In the genomic region with DNA sequence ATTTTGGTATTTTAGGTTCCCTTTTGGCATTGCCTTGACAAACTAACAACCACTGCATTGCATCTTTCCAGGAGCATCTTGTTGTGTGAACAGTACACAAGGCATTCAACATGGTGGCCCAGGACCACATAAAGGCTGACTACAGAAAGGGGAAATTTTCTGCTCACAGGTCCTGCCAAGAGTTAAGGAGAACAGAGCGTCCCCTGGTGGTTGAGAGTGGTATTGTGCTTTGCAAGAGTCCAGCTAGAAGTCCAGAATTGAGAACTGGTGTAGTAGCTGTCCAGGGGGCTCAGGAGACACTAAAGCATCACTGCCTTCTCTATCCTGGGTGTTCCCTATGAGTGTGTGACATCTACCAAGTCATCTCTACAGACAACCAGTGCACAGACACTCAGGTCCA, we compare ENCODE assay signal across 8 mouse cellular contexts. TPM values are rescaled to one million over a fixed set of nuclear protein-coding genes. Genes with fewer than 3 reads are reported as not detected.
DNase-seq lines count a peak whose midpoint lies in the region; ATAC-seq and TF ChIP-seq lines count a peak whose summit lies in the region.

No protein-coding gene starts in this region.

- DNase-seq in forebrain, postnatal 0 days: peak; percentile 3
- peak; percentile 29 for DNase-seq in ovary, postnatal 14 days (ENCODE audit: low spot score)
- no peak for DNase-seq in ovary, postnatal 10 days (ENCODE audit: low spot score)
- peak; percentile 16 to 24 for DNase-seq in adrenal gland, postnatal 4 days (ENCODE audit: low spot score in 2 of 2)
- DNase-seq in embryonic facial prominence, embryonic 14.5 days (ENCODE audit: low spot score): no peak
- DNase-seq in left cerebral cortex, adult 2 months (ENCODE audit: extremely low spot score in 1 of 2, low spot score in 2 of 2): peak; percentile 12 to 36

- H3K4me1 ChIP-seq in forebrain, postnatal 0 days (ENCODE audit: insufficient read depth): no peaks in the 10 kb centered on the region
- H3K4me1 ChIP-seq in forebrain, embryonic 16.5 days (replicated peaks; ENCODE audit: control insufficient read depth, insufficient read depth, low read length): no peaks in the 10 kb centered on the region
- peaks cover 2% of the 10 kb centered on the region; the same call in 1 of the 2 replicates for H3K4me1 ChIP-seq in embryonic facial prominence, embryonic 14.5 days (ENCODE audit: control insufficient read depth, insufficient read depth, low read length)
- no peaks in the 10 kb centered on the region for H3K4me1 ChIP-seq in small intestine, adult 2 months (ENCODE audit: control insufficient read depth, insufficient read depth, insufficient read length, low read length)

- no peak for ATAC-seq in forebrain, postnatal 0 days
- no peak for ATAC-seq in forebrain, embryonic 16.5 days
- no peak for ATAC-seq in embryonic facial prominence, embryonic 14.5 days (ENCODE audit: low read depth)

- H3K27me3 ChIP-seq in forebrain, postnatal 0 days (ENCODE audit: insufficient read depth, low read length): no peaks in the 10 kb centered on the region
- no peaks in the 10 kb centered on the region for H3K27me3 ChIP-seq in forebrain, embryonic 16.5 days (replicated peaks; ENCODE audit: control insufficient read depth, insufficient read depth, low read length)
- H3K27me3 ChIP-seq in embryonic facial prominence, embryonic 14.5 days (replicated peaks; ENCODE audit: control insufficient read depth, insufficient read depth, low read length): no peaks in the 10 kb centered on the region
- no peaks in the 10 kb centered on the region for H3K27me3 ChIP-seq in small intestine, adult 2 months (ENCODE audit: control insufficient read depth, insufficient read depth, low read length)

- no peak overlapping the region for H3K4me2 ChIP-seq in forebrain, postnatal 0 days (ENCODE audit: low read depth)
- H3K4me2 ChIP-seq in forebrain, embryonic 16.5 days (ENCODE audit: low read length): no peak overlapping the region
- H3K4me2 ChIP-seq in embryonic facial prominence, embryonic 14.5 days (ENCODE audit: low read depth, low read length): no peak overlapping the region

- no peaks in the 10 kb centered on the region for H3K9me3 ChIP-seq in forebrain, postnatal 0 days (ENCODE audit: low read length)
- H3K9me3 ChIP-seq in forebrain, embryonic 16.5 days (ENCODE audit: control insufficient read depth, low read length): no peaks in the 10 kb centered on the region
- no peaks in the 10 kb centered on the region for H3K9me3 ChIP-seq in embryonic facial prominence, embryonic 14.5 days (ENCODE audit: control insufficient read depth, low read length)

- H3K9ac ChIP-seq in forebrain, postnatal 0 days: no peak overlapping the region
- no peak overlapping the region for H3K9ac ChIP-seq in forebrain, embryonic 16.5 days (replicated peaks; ENCODE audit: low read depth, low read length)
- H3K9ac ChIP-seq in embryonic facial prominence, embryonic 14.5 days (ENCODE audit: low read depth, low read length): no peak overlapping the region

- peak; percentile 68 for TF ChIP-seq CTCF in forebrain, postnatal 0 days (IDR thresholded peaks at IDR 0.05; ENCODE audit: low read depth)
- TF ChIP-seq CTCF in left cerebral cortex, adult 2 months (IDR thresholded peaks at IDR 0.05): peak; percentile 82
- peak; percentile 52; the same call in 1 of the 2 replicates for TF ChIP-seq CTCF in small intestine, adult 2 months (IDR thresholded peaks at IDR 0.05; ENCODE audit: extremely low read depth, insufficient read length, insufficient replicate concordance, low read depth, low read length)

- H3K4me3 ChIP-seq in forebrain, postnatal 0 days (ENCODE audit: low read depth, low read length): no peak overlapping the region
- no peak overlapping the region for H3K4me3 ChIP-seq in forebrain, embryonic 16.5 days (replicated peaks; ENCODE audit: low read length)
- no peak overlapping the region for H3K4me3 ChIP-seq in embryonic facial prominence, embryonic 14.5 days (ENCODE audit: low read depth, low read length)
- H3K4me3 ChIP-seq in left cerebral cortex, adult 2 months: no peak overlapping the region
- no peak overlapping the region for H3K4me3 ChIP-seq in small intestine, adult 2 months (ENCODE audit: low read depth, low read length)

- H3K27ac ChIP-seq in forebrain, postnatal 0 days (ENCODE audit: low read depth, low read length): no peak overlapping the region
- H3K27ac ChIP-seq in forebrain, embryonic 16.5 days (ENCODE audit: low read length): no peak overlapping the region
- H3K27ac ChIP-seq in embryonic facial prominence, embryonic 14.5 days (replicated peaks; ENCODE audit: low read depth, low read length): 0 out of 2 replicates have a peak overlapping the region, but pooled peaks have one; percentile 7
- H3K27ac ChIP-seq in left cerebral cortex, adult 2 months: no peak overlapping the region
- H3K27ac ChIP-seq in small intestine, adult 2 months (ENCODE audit: insufficient read depth, low read depth, low read length): no peak overlapping the region

- no peak for TF ChIP-seq POLR2A in small intestine, adult 2 months (IDR thresholded peaks at IDR 0.05; ENCODE audit: low read depth, low read length)

- intact Hi-C loops in left cerebral cortex, adult 2 months (cut with DNase I): no loop called here

- no peaks in the 10 kb centered on the region for H3K36me3 ChIP-seq in forebrain, postnatal 0 days (ENCODE audit: insufficient read depth)
- no peaks in the 10 kb centered on the region for H3K36me3 ChIP-seq in forebrain, embryonic 16.5 days (ENCODE audit: control insufficient read depth, insufficient read depth)
- H3K36me3 ChIP-seq in embryonic facial prominence, embryonic 14.5 days (ENCODE audit: control insufficient read depth, insufficient read depth, low read length): no peaks in the 10 kb centered on the region
- H3K36me3 ChIP-seq in small intestine, adult 2 months (ENCODE audit: control insufficient read depth, insufficient read depth, low read length): no peaks in the 10 kb centered on the region

- 4% methylated on average over 1 of the region's 1 CpGs for WGBS in forebrain, postnatal 0 days
- WGBS in forebrain, embryonic 16.5 days: 0% methylated on average over 1 of the region's 1 CpGs
- 5% methylated on average over 1 of the region's 1 CpGs for WGBS in embryonic facial prominence, embryonic 14.5 days
- whole genome bisulfite sequencing in small intestine, adult 2 months: 0% methylated on average over 1 of the region's 1 CpGs

RNA-seq across cellular contexts. Expression of gene Ihh, which starts 49.0 kb away (rescaled TPM):
- total RNA-seq in forebrain, postnatal 0 days (2014; rRNA removed): 0.08 and 0.29 TPM in 2 replicates
- polyA plus RNA-seq in forebrain, postnatal 0 days (2015; fragmentation: Nextera tagmentation; extraction: Ambion mirVana): 0.11 and 0.19 TPM in 2 replicates
- polyA plus RNA-seq in forebrain, embryonic 16.5 days (2015; fragmentation: Nextera tagmentation; extraction: Ambion mirVana): 0.16 TPM in 2 replicates
- under 1 TPM; 0.45 to 0.70 TPM for total RNA-seq in adrenal gland, postnatal 4 days (2021)
- 2.0 and 2.2 TPM in 2 replicates for polyA plus RNA-seq in embryonic facial prominence, embryonic 14.5 days (2014; fragmentation: Nextera tagmentation; extraction: Ambion mirVana)
- under 1 TPM; 0.45 to 0.72 TPM for total RNA-seq in left cerebral cortex, adult 2 months (2021)
- 67.5 and 198 TPM in 2 replicates for polyA plus RNA-seq in small intestine, adult 2 months (2012; rRNA removed)

Comparison
In these comparisons a context has a peak if more than half of its experiments do, and no peak if none do; other contexts are left out.
1. DNase-seq: peak in forebrain, postnatal 0 days (single experiment), ovary, postnatal 14 days (single experiment), adrenal gland, postnatal 4 days (2 of 2) and left cerebral cortex, adult 2 months (2 of 2); none in ovary, postnatal 10 days (single experiment) and embryonic facial prominence, embryonic 14.5 days (single experiment).
2. RNA of gene Ihh, which starts 49.0 kb away (polyA plus RNA-seq): 67.5 to 198 TPM in small intestine, adult 2 months; 2.0 to 2.2 TPM in embryonic facial prominence, embryonic 14.5 days, 0.11 to 0.19 TPM in forebrain, postnatal 0 days and 0.16 TPM in forebrain, embryonic 16.5 days; every median in the first group is over 10 times any median in the second.
3. Peak in every context shown above with its lines, with median percentiles within 50 percentile points of each other: CTCF ChIP-seq.